Mouse (Mus musculus) spleen, adult 2 months (tissue): ENCODE results near the gene Naa25.

Source experiments
- CTCF ChIP-seq: fragments of 200-500 bp; IDR thresholded peaks from 2 replicates; pipeline ENCODE4 v1.5.1; 2011; ENCODE audit warnings: mild to moderate bottlenecking, inconsistent platforms; ENCODE audit not compliant: insufficient read depth, insufficient read length, insufficient replicate concordance; ENCODE audit errors: extremely low read depth
- POLR2A ChIP-seq: fragments of 200-500 bp; IDR thresholded peaks from 2 replicates; pipeline ENCODE4 v1.6.1; 2011; ENCODE audit warnings: low read depth, low read length, inconsistent platforms

DNA sequence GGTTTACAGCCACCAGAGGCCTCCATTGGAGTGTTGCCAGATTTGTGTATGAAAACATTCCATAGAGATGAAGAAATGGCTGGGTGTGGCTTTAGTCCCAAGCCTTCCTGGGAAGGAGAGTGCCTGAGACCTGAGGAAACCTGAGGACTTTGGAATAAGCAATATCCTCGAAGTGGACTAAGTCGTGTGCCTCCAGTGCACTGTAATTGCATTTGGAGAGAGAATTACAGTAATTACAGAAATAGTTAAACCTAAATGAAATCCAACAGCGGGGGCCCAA is 56.7 kb downstream of the Naa25 start:
- TF ChIP-seq CTCF, result no peak
- TF ChIP-seq POLR2A, result no peak
